Mouse (Mus musculus) CH12.LX (cell line): ENCODE results near the gene Ptpn20. TPM values are rescaled to one million over a fixed set of nuclear protein-coding genes. Genes with fewer than 3 reads are reported as not detected.

Experiments used
- DNase-seq: peaks from one replicate; pipeline ENCODE4 v3.0.0-alpha.2; 2013; ENCODE audit errors: extremely low read depth
- H3K27ac ChIP-seq: 2 replicates; pipeline ENCODE4 v1.5.1; 2012; ENCODE audit warnings: low read depth, mild to moderate bottlenecking, control low read depth, moderate library complexity; ENCODE audit not compliant: insufficient read depth
- H3K27me3 ChIP-seq: replicated peaks from 2 replicates; pipeline ENCODE3; 2012; ENCODE audit warnings: inconsistent platforms
- H3K36me3 ChIP-seq, 2 experiments: replicated peaks in 1 of 2; 2 replicates each; pipeline versions ENCODE3 to v1.6.1; 2012; ENCODE audit warnings: inconsistent platforms in 1 of 2, low read length in 1 of 2, mild to moderate bottlenecking in 1 of 2, mixed read lengths in 1 of 2, moderate library complexity in 1 of 2; ENCODE audit not compliant: control insufficient read depth in 1 of 2, insufficient read depth in 1 of 2
- H3K4me1 ChIP-seq, 2 experiments: 2 replicates each; pipeline ENCODE4 v1.6.1; 2012; ENCODE audit warnings: inconsistent platforms in 1 of 2, moderate library complexity in 1 of 2; ENCODE audit not compliant: insufficient read depth in 2 of 2, control insufficient read depth in 1 of 2
- H3K4me2 ChIP-seq: 2 replicates; pipeline ENCODE4 v1.6.1; 2012; ENCODE audit warnings: low read depth, mild to moderate bottlenecking, control low read depth; ENCODE audit not compliant: poor library complexity, insufficient read depth, severe bottlenecking
- H3K4me3 ChIP-seq, 3 experiments: fragments of 150-350 bp in 1 of 3; sonication (generic) in 1 of 3; replicated peaks in 1 of 3; 2 replicates each; pipeline versions ENCODE3 to v1.5.1; 2011 to 2012; ENCODE audit warnings: low read depth in 2 of 3, low read length in 2 of 3, mild to moderate bottlenecking in 2 of 3, moderate library complexity in 2 of 3, control low read depth in 1 of 3, improper control_type of control experiment in 1 of 3, inconsistent platforms in 1 of 3, mixed read lengths in 1 of 3; ENCODE audit not compliant: poor library complexity in 1 of 3
- H3K79me2 ChIP-seq: replicated peaks from 2 replicates; pipeline ENCODE4 v1.6.1; 2012; ENCODE audit warnings: mild to moderate bottlenecking, moderate library complexity; ENCODE audit not compliant: control insufficient read depth, poor library complexity, insufficient read depth, severe bottlenecking; ENCODE audit errors: extremely low read depth
- H3K9ac ChIP-seq: 2 replicates; pipeline ENCODE4 v1.6.1; 2012; ENCODE audit warnings: low read depth, mild to moderate bottlenecking, control low read depth, moderate library complexity; ENCODE audit not compliant: insufficient read depth
- H3K9me3 ChIP-seq: replicated peaks from 2 replicates; pipeline ENCODE3; 2012; ENCODE audit warnings: low read length, inconsistent platforms, mixed read lengths
- BHLHE40 ChIP-seq: IDR thresholded peaks from 2 replicates; pipeline ENCODE4 v1.6.1; 2011; ENCODE audit warnings: mild to moderate bottlenecking, low read depth, low read length, improper control_type of control experiment
- CTCF ChIP-seq, 2 experiments: IDR thresholded peaks in 1 of 2; conservative IDR thresholded peaks in 1 of 2; 2 replicates each; pipeline ENCODE4 v1.5.1; 2011 to 2012; ENCODE audit warnings: low read depth in 2 of 2, low read length in 2 of 2, improper control_type of control experiment in 1 of 2, inconsistent platforms in 1 of 2, mild to moderate bottlenecking in 1 of 2, moderate library complexity in 1 of 2
- E2F4 ChIP-seq: IDR thresholded peaks from 2 replicates; pipeline ENCODE4 v1.6.1; 2011; ENCODE audit warnings: low read depth, low read length, improper control_type of control experiment; ENCODE audit not compliant: insufficient replicate concordance
- ELF1 ChIP-seq: IDR thresholded peaks from 2 replicates; pipeline ENCODE4 v1.6.1; 2014; ENCODE audit warnings: low read depth, mild to moderate bottlenecking, inconsistent platforms, low read length, improper control_type of control experiment
- EP300 ChIP-seq: IDR thresholded peaks from 2 replicates; pipeline ENCODE4 v1.6.1; 2011; ENCODE audit warnings: low read length, improper control_type of control experiment
- HCFC1 ChIP-seq: IDR thresholded peaks from 2 replicates; pipeline ENCODE4 v1.6.1; 2012; ENCODE audit warnings: low read depth, mild to moderate bottlenecking, inconsistent platforms, low read length, improper control_type of control experiment
- IRF4 ChIP-seq: IDR thresholded peaks from 2 replicates; pipeline ENCODE4 v1.6.1; 2014; ENCODE audit warnings: low read depth, mild to moderate bottlenecking, inconsistent platforms, low read length, improper control_type of control experiment
- JUND ChIP-seq: conservative IDR thresholded peaks from 2 replicates; pipeline ENCODE4 v1.6.1; 2011; ENCODE audit warnings: low read depth, low read length, improper control_type of control experiment
- KAT2A ChIP-seq: IDR thresholded peaks from 2 replicates; pipeline ENCODE4 v1.6.1; 2012; ENCODE audit warnings: low read length, improper control_type of control experiment, inconsistent platforms; ENCODE audit not compliant: insufficient replicate concordance
- MAX ChIP-seq: IDR thresholded peaks from 2 replicates; pipeline ENCODE4 v1.6.1; 2011; ENCODE audit warnings: low read length, improper control_type of control experiment
- MAZ ChIP-seq: IDR thresholded peaks from 2 replicates; pipeline ENCODE4 v1.6.1; 2012; ENCODE audit warnings: low read depth, mild to moderate bottlenecking, inconsistent platforms, low read length, improper control_type of control experiment, moderate library complexity
- MEF2A ChIP-seq: IDR thresholded peaks from 2 replicates; pipeline ENCODE4 v1.6.1; 2014; ENCODE audit warnings: low read depth, mild to moderate bottlenecking, inconsistent platforms, low read length, improper control_type of control experiment, borderline replicate concordance
- MXI1 ChIP-seq: IDR thresholded peaks from 2 replicates; pipeline ENCODE4 v1.6.1; 2011; ENCODE audit warnings: mild to moderate bottlenecking, low read depth, low read length, improper control_type of control experiment
- MYC ChIP-seq: IDR thresholded peaks from 2 replicates; pipeline ENCODE4 v1.6.1; 2011; ENCODE audit warnings: low read depth, mild to moderate bottlenecking, improper control_type of control experiment, low read length
- NELFE ChIP-seq: IDR thresholded peaks from 2 replicates; pipeline ENCODE4 v1.6.1; 2011; ENCODE audit warnings: low read depth, low read length, improper control_type of control experiment
- POLR2A ChIP-seq: IDR thresholded peaks from 2 replicates; pipeline ENCODE4 v1.6.1; 2011; ENCODE audit warnings: low read depth, mild to moderate bottlenecking, improper control_type of control experiment, low read length
- POLR2AphosphoS2 ChIP-seq: IDR thresholded peaks from 2 replicates; pipeline ENCODE4 v1.6.1; 2011; ENCODE audit warnings: low read depth, low read length, improper control_type of control experiment
- RAD21 ChIP-seq: IDR thresholded peaks from 2 replicates; pipeline ENCODE4 v1.6.1; 2011; ENCODE audit warnings: low read depth, mild to moderate bottlenecking, low read length, improper control_type of control experiment, moderate library complexity
- RCOR1 ChIP-seq: conservative IDR thresholded peaks from 2 replicates; pipeline ENCODE4 v1.6.1; 2012; ENCODE audit warnings: low read depth, mild to moderate bottlenecking, inconsistent platforms, low read length, improper control_type of control experiment
- SIN3A ChIP-seq: IDR thresholded peaks from 2 replicates; pipeline ENCODE4 v1.6.1; 2012; ENCODE audit warnings: low read length, improper control_type of control experiment, inconsistent platforms
- SMC3 ChIP-seq: IDR thresholded peaks from 2 replicates; pipeline ENCODE4 v1.6.1; 2011; ENCODE audit warnings: low read depth, low read length, improper control_type of control experiment
- TBP ChIP-seq: conservative IDR thresholded peaks from 2 replicates; pipeline ENCODE4 v1.6.1; 2011; ENCODE audit warnings: low read depth, low read length, improper control_type of control experiment
- UBTF ChIP-seq: IDR thresholded peaks from 2 replicates; pipeline ENCODE4 v1.6.1; 2012; ENCODE audit warnings: low read depth, mild to moderate bottlenecking, inconsistent platforms, low read length, improper control_type of control experiment, moderate library complexity
- USF1 ChIP-seq: IDR thresholded peaks from 2 replicates; pipeline ENCODE4 v1.6.1; 2014; ENCODE audit warnings: low read depth, mild to moderate bottlenecking, inconsistent platforms, low read length, improper control_type of control experiment
- ZC3H11A ChIP-seq: IDR thresholded peaks from 2 replicates; pipeline ENCODE4 v1.6.1; 2012; ENCODE audit warnings: low read depth, mild to moderate bottlenecking, inconsistent platforms, low read length, improper control_type of control experiment
- ZKSCAN1 ChIP-seq: IDR thresholded peaks from 2 replicates; pipeline ENCODE4 v1.6.1; 2012; ENCODE audit warnings: low read depth, inconsistent platforms, low read length, improper control_type of control experiment, borderline replicate concordance
- ZMIZ1 ChIP-seq: IDR thresholded peaks from 2 replicates; pipeline ENCODE4 v1.6.1; 2012; ENCODE audit warnings: low read depth, mild to moderate bottlenecking, inconsistent platforms, low read length, improper control_type of control experiment
- ZNF384 ChIP-seq: IDR thresholded peaks from 2 replicates; pipeline ENCODE4 v1.6.1; 2012; ENCODE audit warnings: low read depth, low read length, improper control_type of control experiment, inconsistent platforms
- dilution Hi-C: fragments of 300-500 bp; cut with MboI; formaldehyde crosslinking; loops from 2 replicates; pipeline ENCODE4 v1.14.3; 2020; ENCODE audit warnings: low sequenced_read_pairs; ENCODE audit not compliant: extremely low pct_unique_long_range_greater_than_20kb, extremely low pct_ligation_motif_present
- in situ Hi-C: fragments of 300-500 bp; cut with MboI; formaldehyde crosslinking; loops from 3 replicates; pipeline ENCODE4 v1.14.3; 2019; ENCODE audit warnings: low sequenced_read_pairs, low pct_ligation_motif_present, low pct_unique_long_range_greater_than_20kb, mixed read lengths
- polyA plus RNA-seq: library from polyadenylated mRNA; unstranded; fragments of >175 nt; gene quantifications from 2 replicates; pipeline ENCODE4 v1.2.1, GENCODE M21; 2012; ENCODE audit warnings: low read depth; ENCODE audit not compliant: insufficient read length
- total RNA-seq, 2 experiments: library from RNA; depleted of rRNA; stranded (reverse); fragments of 300-350 nt in 1 of 2; fragments of >200 nt in 1 of 2; gene quantifications; 2 replicates each; pipeline ENCODE4 v1.2.3; 2012 to 2014

The Ptpn20 gene
- total and polyA plus RNA-seq, 3 experiments = 0.10 to 0.11 TPM; not detected in 1

- no peaks in the 10 kb centered on the region for H3K27me3 ChIP-seq
- no peak for TF ChIP-seq ZC3H11A
- TF ChIP-seq POLR2AphosphoS2 = no peak
- TF ChIP-seq CTCF (conservative IDR thresholded peaks at IDR 0.05 in 1 of 2, IDR thresholded peaks at IDR 0.05 in 1 of 2; ENCODE audit: low read depth in 2 of 2, low read length in 2 of 2) = peak; percentile 47 to 69
- peak; percentile 38 for TF ChIP-seq SMC3
- no peak for TF ChIP-seq MEF2A
- TF ChIP-seq ELF1 = no peak
- TF ChIP-seq JUND = no peak
- TF ChIP-seq E2F4 = no peak
- no peak for TF ChIP-seq UBTF
- TF ChIP-seq BHLHE40 = no peak
- no peak for TF ChIP-seq KAT2A
- TF ChIP-seq ZMIZ1 = no peak
- TF ChIP-seq POLR2A = no peak
- no peak for TF ChIP-seq NELFE
- no peak for TF ChIP-seq MAX
- TF ChIP-seq TBP = no peak
- TF ChIP-seq ZNF384 = no peak
- no peak for TF ChIP-seq USF1
- no peak for TF ChIP-seq ZKSCAN1
- no peak for TF ChIP-seq SIN3A
- no peak for TF ChIP-seq RCOR1
- TF ChIP-seq MYC = 0 out of 2 replicates have a peak, but pooled peaks have one; percentile 23
- TF ChIP-seq EP300 = no peak
- TF ChIP-seq HCFC1 = no peak
- TF ChIP-seq RAD21 = peak; percentile 38
- no peak for TF ChIP-seq MXI1
- TF ChIP-seq IRF4 = no peak
- no peak for TF ChIP-seq MAZ
- DNase-seq = peak; percentile 29
- dilution Hi-C loops = no loop called here
- H3K4me1 ChIP-seq = peaks cover 0 to 5% of the 10 kb centered on the region in 2 experiments; a peak in 2 of 4 replicates
- no peak overlapping the region for H3K9ac ChIP-seq
- H3K79me2 ChIP-seq = no peaks in the 10 kb centered on the region
- no peak overlapping the region for H3K27ac ChIP-seq
- no peaks in the 10 kb centered on the region for H3K36me3 ChIP-seq
- no peaks in the 10 kb centered on the region for H3K9me3 ChIP-seq
- no peak overlapping the region for H3K4me2 ChIP-seq
- in situ Hi-C loops = no loop called here
- H3K4me3 ChIP-seq = no peak overlapping the region
These were observed 50.4 kb downstream of the Ptpn20 start for GRCm38 (mm10) chr14:33639357-33639756.
